Mouse (Mus musculus): ENCODE data around the gene Slc24a5. TPM values are rescaled to one million over a fixed set of nuclear protein-coding genes. Genes with fewer than 3 reads are reported as not detected.

Gene Slc24a5
- polyA plus RNA-seq, 1 experiment from 2014 or later: 8.6 TPM

GRCm38 (mm10) chr2:125122624-125123476 is 54.9 kb downstream of the Slc24a5 start:
- no peaks in the 10 kb centered on the region for H3K36me3 ChIP-seq
- H3K27me3 ChIP-seq: no peaks in the 10 kb centered on the region
- WGBS: under 1% methylated on average over 39 of the region's 59 CpGs
- peak; percentile 56 for ATAC-seq (ENCODE audit: insufficient number of reproducible peaks, insufficient read depth, low FRiP score, low TSS enrichment, low read depth)
- H3K4me3 ChIP-seq: peak overlapping the region; percentile 76
- H3K4me1 ChIP-seq: peaks cover 15% of the 10 kb centered on the region
- H3K9ac ChIP-seq: peak overlapping the region; percentile 97
- H3K27ac ChIP-seq: peak overlapping the region; percentile 91
- H3K9me3 ChIP-seq: no peaks in the 10 kb centered on the region
- peak overlapping the region; percentile 69 for H3K4me2 ChIP-seq

DNA sequence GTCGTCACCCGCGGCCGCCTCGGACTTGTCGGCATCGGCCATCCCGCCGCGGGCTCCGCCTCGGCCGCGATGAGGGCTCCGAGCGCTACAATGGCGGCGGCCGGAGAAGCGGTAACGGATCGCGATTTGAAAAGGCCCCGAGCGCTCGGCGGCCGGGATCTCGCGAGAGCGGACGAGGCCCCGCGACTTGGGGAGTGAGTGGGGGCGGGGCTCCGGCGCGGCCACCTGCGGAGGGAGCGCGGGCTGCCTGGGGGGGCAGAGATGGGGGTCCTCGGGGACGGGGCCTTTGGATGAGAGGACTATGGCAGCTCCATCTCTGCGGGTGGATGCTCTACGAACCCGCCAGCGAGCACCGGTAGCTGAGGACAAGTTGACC is 55.5 kb downstream of the Slc24a5 start, which contains the start of gene Myef2:
Gene Myef2, minus strand, starts transcription at position 185 of the 376 bp plus-strand sequence.
- Histone ChIP-seq H3K9ac (peak within 1 kb of the TSS; percentile 97), H3K27ac (peak within 1 kb of the TSS; percentile 91), H3K27me3 (no peaks in the 10 kb centered on the region), H3K9me3 (no peaks in the 10 kb centered on the region), H3K36me3 (no peaks in the 10 kb centered on the region), H3K4me3 (peak within 1 kb of the TSS; percentile 76), H3K4me2 (peak within 1 kb of the TSS; percentile 69), H3K4me1 (peaks cover 12% of the 10 kb centered on the region)
- ATAC-seq (ENCODE audit: insufficient number of reproducible peaks, insufficient read depth, low FRiP score, low TSS enrichment, low read depth): peak; percentile 75
- 1% methylated on average over 36 of the region's 48 CpGs for WGBS

- no peak overlapping the region for H3K4me3 ChIP-seq
- no peaks in the 10 kb centered on the region for H3K36me3 ChIP-seq
- no peaks in the 10 kb centered on the region for H3K9me3 ChIP-seq
- no peak overlapping the region for H3K4me2 ChIP-seq
- no peak for ATAC-seq (ENCODE audit: insufficient number of reproducible peaks, insufficient read depth, low FRiP score, low TSS enrichment, low read depth)
- H3K9ac ChIP-seq: no peak overlapping the region
- no peaks in the 10 kb centered on the region for H3K27me3 ChIP-seq
- H3K4me1 ChIP-seq: peaks cover 12% of the 10 kb centered on the region
- 34% methylated on average over 4 of the region's 4 CpGs for WGBS
- H3K27ac ChIP-seq: no peak overlapping the region
These were observed 57.9 kb downstream of the Slc24a5 start for GRCm38 (mm10) chr2:125125824-125126223.

DNA sequence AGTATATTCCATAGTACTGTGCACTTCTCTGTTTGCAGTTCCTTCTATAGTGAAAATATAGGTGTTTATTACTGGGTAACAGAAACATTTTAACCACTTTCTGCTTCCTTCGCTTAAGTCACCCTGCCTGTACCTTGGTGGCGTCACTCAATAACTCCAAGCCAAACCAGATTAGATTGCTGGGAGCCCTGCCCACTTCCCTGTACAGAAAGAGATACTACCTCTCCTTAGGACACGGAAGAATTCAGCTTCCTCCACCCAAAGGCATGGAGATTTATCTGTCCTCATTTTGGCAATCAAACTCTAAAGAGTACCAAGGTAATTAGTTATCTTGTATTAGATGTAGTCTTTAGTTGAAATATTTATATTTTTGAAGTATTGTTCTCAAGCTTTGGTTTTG is 58.9 kb downstream of the Slc24a5 start:
- Histone ChIP-seq H3K27ac (no peak overlapping the region), H3K4me3 (no peak overlapping the region), H3K36me3 (no peaks in the 10 kb centered on the region), H3K9ac (no peak overlapping the region), H3K4me2 (no peak overlapping the region), H3K27me3 (no peaks in the 10 kb centered on the region), H3K4me1 (peaks cover 4% of the 10 kb centered on the region), H3K9me3 (no peaks in the 10 kb centered on the region)
- WGBS: 80% methylated on average over 3 of the region's 3 CpGs
- no peak for ATAC-seq (ENCODE audit: insufficient number of reproducible peaks, insufficient read depth, low FRiP score, low TSS enrichment, low read depth)

GRCm38 (mm10) chr2:125134113-125134512 is 66.2 kb downstream of the Slc24a5 start:
- H3K4me1 ChIP-seq: peaks cover 8% of the 10 kb centered on the region
- H3K4me2 ChIP-seq: no peak overlapping the region
- no peak overlapping the region for H3K27ac ChIP-seq
- no peak overlapping the region for H3K9ac ChIP-seq
- no peak overlapping the region for H3K4me3 ChIP-seq
- no peaks in the 10 kb centered on the region for H3K9me3 ChIP-seq
- H3K36me3 ChIP-seq: no peaks in the 10 kb centered on the region
- ATAC-seq (ENCODE audit: insufficient number of reproducible peaks, insufficient read depth, low FRiP score, low TSS enrichment, low read depth): no peak
- peaks cover 5% of the 10 kb centered on the region; the same call in 1 of the 2 replicates for H3K27me3 ChIP-seq
- WGBS: 34% methylated on average over 4 of the region's 4 CpGs

DNA sequence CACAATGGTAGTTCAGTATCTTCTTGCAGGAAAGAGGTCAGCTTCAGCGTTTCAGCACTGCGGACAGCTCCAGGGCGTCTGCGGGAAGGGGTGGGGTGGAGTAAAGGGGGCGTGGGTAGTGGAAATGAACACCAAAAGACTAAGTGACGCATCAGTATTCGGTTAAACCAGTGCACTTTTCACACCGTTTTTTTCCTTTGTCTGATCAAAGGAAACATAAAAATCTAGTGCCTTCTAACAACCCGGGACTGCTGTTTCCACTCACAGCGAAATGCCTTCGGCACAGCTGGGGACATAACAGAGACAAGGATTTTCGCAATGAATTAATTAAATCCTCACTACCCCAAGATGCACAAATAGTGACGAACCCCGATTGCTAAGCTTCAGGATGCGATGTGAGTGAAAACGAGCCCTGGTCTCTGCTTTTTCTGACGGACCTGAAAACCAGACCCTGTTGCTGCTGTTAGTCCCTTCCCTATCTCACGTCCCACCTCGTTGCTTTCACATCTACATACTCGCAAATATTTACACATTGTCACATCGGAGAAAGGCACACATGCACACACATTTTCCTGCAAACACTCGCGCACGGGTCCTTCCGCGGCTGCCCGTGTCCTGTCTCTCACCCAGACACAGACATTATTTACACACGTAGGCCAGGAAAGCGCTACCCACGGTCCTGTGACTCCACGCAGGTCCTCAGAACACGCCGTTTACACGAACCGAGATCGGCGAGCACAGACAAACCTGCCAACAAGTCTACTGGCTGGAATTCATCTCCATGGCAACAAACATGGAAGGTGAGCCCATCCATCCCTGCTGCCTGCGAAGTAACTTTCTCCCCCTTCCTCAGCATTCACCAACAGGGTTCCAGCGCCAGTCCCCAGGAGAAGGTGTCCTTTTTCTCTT is 68.2 kb downstream of the Slc24a5 start, which contains the start of gene Ctxn2:
Gene Ctxn2, plus strand, starts transcription at position 790 of the 909 bp plus-strand sequence.
- Histone ChIP-seq H3K9me3 (no peaks in the 10 kb centered on the region), H3K27ac (no peak within 1 kb of the TSS), H3K27me3 (peaks cover 5% of the 10 kb centered on the region; the same call in 1 of the 2 replicates), H3K9ac (peak within 1 kb of the TSS; percentile 41; the same call in 1 of the 2 replicates), H3K4me2 (peak within 1 kb of the TSS; percentile 59), H3K36me3 (no peaks in the 10 kb centered on the region), H3K4me1 (peaks cover 8% of the 10 kb centered on the region), H3K4me3 (peak within 1 kb of the TSS; percentile 27)
- 0 out of 2 replicates have a peak, but pooled peaks have one; percentile 37 for ATAC-seq (ENCODE audit: insufficient number of reproducible peaks, insufficient read depth, low FRiP score, low TSS enrichment, low read depth)
- WGBS: 2% methylated on average over 39 of the region's 39 CpGs

- 30% methylated on average over 7 of the region's 7 CpGs for WGBS
- H3K27me3 ChIP-seq: peaks cover 5% of the 10 kb centered on the region; the same call in 1 of the 2 replicates
- no peak overlapping the region for H3K9ac ChIP-seq
- no peak for ATAC-seq (ENCODE audit: insufficient number of reproducible peaks, insufficient read depth, low FRiP score, low TSS enrichment, low read depth)
- H3K4me1 ChIP-seq: peaks cover 8% of the 10 kb centered on the region
- peak overlapping the region; percentile 27; the same call in 1 of the 2 replicates for H3K4me3 ChIP-seq
- H3K4me2 ChIP-seq: peak overlapping the region; percentile 59
- H3K27ac ChIP-seq: no peak overlapping the region
- H3K9me3 ChIP-seq: no peaks in the 10 kb centered on the region
- H3K36me3 ChIP-seq: no peaks in the 10 kb centered on the region
These were observed 68.9 kb downstream of the Slc24a5 start for GRCm38 (mm10) chr2:125136846-125137245.

Other genes starting within 250 kb of the Slc24a5 start
- 108 and 121 TPM in 2 replicates for gene Myef2, start 55.5 kb downstream of the Slc24a5 start, polyA plus RNA-seq (2015; fragmentation: Nextera tagmentation; extraction: Ambion mirVana)
- gene Ctxn2, start 68.6 kb downstream of the Slc24a5 start, polyA plus RNA-seq (2015; fragmentation: Nextera tagmentation; extraction: Ambion mirVana): not detected in 2 replicates
- 0.07 TPM in 1 of 2 replicates, not detected in the other for gene Slc12a1, start 84.4 kb downstream of the Slc24a5 start, polyA plus RNA-seq (2015; fragmentation: Nextera tagmentation; extraction: Ambion mirVana)
- gene Dut, start 179.1 kb downstream of the Slc24a5 start, polyA plus RNA-seq (2015; fragmentation: Nextera tagmentation; extraction: Ambion mirVana): 135 and 145 TPM in 2 replicates